Mouse (Mus musculus): ENCODE results near the gene Gm6588. TPM values are rescaled to one million over a fixed set of nuclear protein-coding genes. Genes with fewer than 3 reads are reported as not detected.

Gm6588 gene
- polyA plus RNA-seq, 1 experiment = not detected

- no peaks in the 10 kb centered on the region for H3K36me3 ChIP-seq (ENCODE audit: control insufficient read depth, insufficient read depth, low read length)
These were observed 32.6 kb upstream of the Gm6588 start for GRCm38 (mm10) chr5:112416673-112417072.

GRCm38 (mm10) chr5:112418023-112418422 is 31.2 kb upstream of the Gm6588 start:
- no peaks in the 10 kb centered on the region for H3K27me3 ChIP-seq (ENCODE audit: control insufficient read depth, insufficient read depth, low read length)
- H3K4me3 ChIP-seq (ENCODE audit: low read depth, low read length) = no peak overlapping the region
- TF ChIP-seq CTCF (IDR thresholded peaks at IDR 0.05; ENCODE audit: extremely low read depth, insufficient read length, insufficient replicate concordance, low read depth, low read length) = no peak
- TF ChIP-seq POLR2A (IDR thresholded peaks at IDR 0.05; ENCODE audit: low read depth, low read length) = no peak
- H3K36me3 ChIP-seq (ENCODE audit: control insufficient read depth, insufficient read depth, low read length) = no peaks in the 10 kb centered on the region
- H3K4me1 ChIP-seq (ENCODE audit: control insufficient read depth, insufficient read depth, insufficient read length, low read length) = no peaks in the 10 kb centered on the region
- WGBS = 51% methylated on average over 4 of the region's 4 CpGs
- H3K27ac ChIP-seq (ENCODE audit: insufficient read depth, low read depth, low read length) = no peak overlapping the region

More at GRCm38 (mm10) chr5:112416673-112417072, 32.6 kb upstream of the Gm6588 start:
- H3K4me3 ChIP-seq (ENCODE audit: low read depth, low read length) = no peak overlapping the region
- H3K27me3 ChIP-seq (ENCODE audit: control insufficient read depth, insufficient read depth, low read length) = no peaks in the 10 kb centered on the region
- no peak overlapping the region for H3K27ac ChIP-seq (ENCODE audit: insufficient read depth, low read depth, low read length)
- H3K4me1 ChIP-seq (ENCODE audit: control insufficient read depth, insufficient read depth, insufficient read length, low read length) = no peaks in the 10 kb centered on the region
- TF ChIP-seq CTCF (IDR thresholded peaks at IDR 0.05; ENCODE audit: extremely low read depth, insufficient read length, insufficient replicate concordance, low read depth, low read length) (no peak), POLR2A (IDR thresholded peaks at IDR 0.05; ENCODE audit: low read depth, low read length) (no peak)
- 61% methylated on average over 5 of the region's 5 CpGs for WGBS

- H3K27ac ChIP-seq (ENCODE audit: insufficient read depth, low read depth, low read length) = no peak overlapping the region
- WGBS = 37% methylated on average over 12 of the region's 12 CpGs
These were observed 29.7 kb upstream of the Gm6588 start for GRCm38 (mm10) chr5:112419535-112419934.

GRCm38 (mm10) chr5:112426635-112427034 is 22.6 kb upstream of the Gm6588 start:
- TF ChIP-seq CTCF (IDR thresholded peaks at IDR 0.05; ENCODE audit: extremely low read depth, insufficient read length, insufficient replicate concordance, low read depth, low read length) (no peak), POLR2A (IDR thresholded peaks at IDR 0.05; ENCODE audit: low read depth, low read length) (no peak)
- H3K4me3 ChIP-seq (ENCODE audit: low read depth, low read length) = no peak overlapping the region
- peaks cover 4% of the 10 kb centered on the region; the same call in 1 of the 2 replicates for H3K4me1 ChIP-seq (ENCODE audit: control insufficient read depth, insufficient read depth, insufficient read length, low read length)
- WGBS = 74% methylated on average over 7 of the region's 7 CpGs
- no peaks in the 10 kb centered on the region for H3K36me3 ChIP-seq (ENCODE audit: control insufficient read depth, insufficient read depth, low read length)
- H3K27ac ChIP-seq (ENCODE audit: insufficient read depth, low read depth, low read length) = no peak overlapping the region
- H3K27me3 ChIP-seq (ENCODE audit: control insufficient read depth, insufficient read depth, low read length) = 0 out of 2 replicates have a peak, but pooled peaks cover 2% of the 10 kb centered on the region

More at GRCm38 (mm10) chr5:112419535-112419934, 29.7 kb upstream of the Gm6588 start:
- H3K27me3 ChIP-seq (ENCODE audit: control insufficient read depth, insufficient read depth, low read length) = no peaks in the 10 kb centered on the region
- TF ChIP-seq POLR2A (IDR thresholded peaks at IDR 0.05; ENCODE audit: low read depth, low read length) = no peak
- no peak for TF ChIP-seq CTCF (IDR thresholded peaks at IDR 0.05; ENCODE audit: extremely low read depth, insufficient read length, insufficient replicate concordance, low read depth, low read length)
- H3K4me1 ChIP-seq (ENCODE audit: control insufficient read depth, insufficient read depth, insufficient read length, low read length) = no peaks in the 10 kb centered on the region
- H3K4me3 ChIP-seq (ENCODE audit: low read depth, low read length) = no peak overlapping the region
- H3K36me3 ChIP-seq (ENCODE audit: control insufficient read depth, insufficient read depth, low read length) = no peaks in the 10 kb centered on the region

GRCm38 (mm10) chr5:112427283-112427682 is 21.9 kb upstream of the Gm6588 start:
- Histone ChIP-seq H3K27ac (ENCODE audit: insufficient read depth, low read depth, low read length) (no peak overlapping the region), H3K4me3 (ENCODE audit: low read depth, low read length) (no peak overlapping the region), H3K4me1 (ENCODE audit: control insufficient read depth, insufficient read depth, insufficient read length, low read length) (peaks cover 4% of the 10 kb centered on the region; the same call in 1 of the 2 replicates), H3K36me3 (ENCODE audit: control insufficient read depth, insufficient read depth, low read length) (no peaks in the 10 kb centered on the region), H3K27me3 (ENCODE audit: control insufficient read depth, insufficient read depth, low read length) (0 out of 2 replicates have a peak, but pooled peaks cover 2% of the 10 kb centered on the region)
- peak; percentile 70; the same call in 1 of the 2 replicates for TF ChIP-seq CTCF (IDR thresholded peaks at IDR 0.05; ENCODE audit: extremely low read depth, insufficient read length, insufficient replicate concordance, low read depth, low read length)
- TF ChIP-seq POLR2A (IDR thresholded peaks at IDR 0.05; ENCODE audit: low read depth, low read length) = no peak
- WGBS = 32% methylated on average over 2 of the region's 2 CpGs

GRCm38 (mm10) chr5:112428944-112429343 is 20.3 kb upstream of the Gm6588 start:
- Histone ChIP-seq H3K4me1 (ENCODE audit: control insufficient read depth, insufficient read depth, insufficient read length, low read length) (peaks cover 4% of the 10 kb centered on the region; the same call in 1 of the 2 replicates), H3K4me3 (ENCODE audit: low read depth, low read length) (no peak overlapping the region)
- 17% methylated on average over 19 of the region's 19 CpGs for WGBS

GRCm38 (mm10) chr5:112431120-112431775 is 18.0 kb upstream of the Gm6588 start:
- no peak overlapping the region for H3K27ac ChIP-seq (ENCODE audit: insufficient read depth, low read depth, low read length)
- TF ChIP-seq POLR2A (IDR thresholded peaks at IDR 0.05; ENCODE audit: low read depth, low read length) = no peak
- TF ChIP-seq CTCF (IDR thresholded peaks at IDR 0.05; ENCODE audit: extremely low read depth, insufficient read length, insufficient replicate concordance, low read depth, low read length) = no peak
- peak overlapping the region; percentile 51 for H3K4me3 ChIP-seq (ENCODE audit: low read depth, low read length)
- WGBS = 13% methylated on average over 14 of the region's 14 CpGs
- no peaks in the 10 kb centered on the region for H3K36me3 ChIP-seq (ENCODE audit: control insufficient read depth, insufficient read depth, low read length)
- peaks cover 4% of the 10 kb centered on the region; the same call in 1 of the 2 replicates for H3K4me1 ChIP-seq (ENCODE audit: control insufficient read depth, insufficient read depth, insufficient read length, low read length)
- 0 out of 2 replicates have a peak, but pooled peaks cover 2% of the 10 kb centered on the region for H3K27me3 ChIP-seq (ENCODE audit: control insufficient read depth, insufficient read depth, low read length)

More at GRCm38 (mm10) chr5:112428944-112429343, 20.3 kb upstream of the Gm6588 start:
- Histone ChIP-seq H3K36me3 (ENCODE audit: control insufficient read depth, insufficient read depth, low read length) (no peaks in the 10 kb centered on the region), H3K27ac (ENCODE audit: insufficient read depth, low read depth, low read length) (no peak overlapping the region), H3K27me3 (ENCODE audit: control insufficient read depth, insufficient read depth, low read length) (0 out of 2 replicates have a peak, but pooled peaks cover 2% of the 10 kb centered on the region)
- TF ChIP-seq CTCF (IDR thresholded peaks at IDR 0.05; ENCODE audit: extremely low read depth, insufficient read length, insufficient replicate concordance, low read depth, low read length) (peak; percentile 63), POLR2A (IDR thresholded peaks at IDR 0.05; ENCODE audit: low read depth, low read length) (no peak)
